Mouse (Mus musculus): ENCODE measurements around the gene Sowaha. TPM values are rescaled to one million over a fixed set of nuclear protein-coding genes. Genes with fewer than 3 reads are reported as not detected.

Gene Sowaha
- polyA plus RNA-seq (2015; fragmentation: Nextera tagmentation; extraction: Ambion mirVana) = 0.34 and 0.48 TPM in 2 replicates

GRCm38 (mm10) chr11:53479783-53480301 lies at the start of gene Sowaha, which contains the start of gene Gm9945:
Gene Sowaha (minus strand): TSS chr11:53480274.
Gene Gm9945 (plus strand): TSS chr11:53480166.
- ATAC-seq (replicated peaks; ENCODE audit: insufficient number of reproducible peaks, insufficient read depth, low FRiP score, low read depth) = no peak; the same call in 1 of the 2 replicates
- no peaks in the 10 kb centered on the region for H3K36me3 ChIP-seq
- peak within 1 kb of the TSS; percentile 39 for H3K9ac ChIP-seq
- WGBS = 4% methylated on average over 40 of the region's 40 CpGs
- peaks cover 70% of the 10 kb centered on the region for H3K27me3 ChIP-seq
- H3K9me3 ChIP-seq (replicated peaks) = no peaks in the 10 kb centered on the region
- H3K4me2 ChIP-seq = peak within 1 kb of the TSS; percentile 98
- no peak within 1 kb of the TSS for H3K27ac ChIP-seq
- H3K4me1 ChIP-seq (replicated peaks) = peaks cover 19% of the 10 kb centered on the region
- H3K4me3 ChIP-seq = peak within 1 kb of the TSS; percentile 61

GRCm38 (mm10) chr11:53529253-53529557 lies 49.1 kb upstream of the Sowaha start:
- Histone ChIP-seq H3K4me1 (replicated peaks) (peaks cover 51% of the 10 kb centered on the region), H3K4me3 (no peak overlapping the region), H3K36me3 (peaks cover 15% of the 10 kb centered on the region), H3K27ac (peak overlapping the region; percentile 47; the same call in 1 of the 2 replicates), H3K9ac (no peak overlapping the region), H3K4me2 (peak overlapping the region; percentile 39), H3K9me3 (replicated peaks) (no peaks in the 10 kb centered on the region), H3K27me3 (no peaks in the 10 kb centered on the region)
- WGBS = 32% methylated on average over 6 of the region's 6 CpGs
- 0 out of 2 replicates have a peak, but pooled peaks have one; percentile 36 for ATAC-seq (replicated peaks; ENCODE audit: insufficient number of reproducible peaks, insufficient read depth, low FRiP score, low read depth)

- no peak for ATAC-seq (replicated peaks; ENCODE audit: insufficient number of reproducible peaks, insufficient read depth, low FRiP score, low read depth)
- H3K27me3 ChIP-seq = no peaks in the 10 kb centered on the region
- no peak overlapping the region for H3K9ac ChIP-seq
- no peaks in the 10 kb centered on the region for H3K9me3 ChIP-seq (replicated peaks)
- H3K4me3 ChIP-seq = no peak overlapping the region
- H3K27ac ChIP-seq = peak overlapping the region; percentile 60
- H3K4me1 ChIP-seq (replicated peaks) = peaks cover 54% of the 10 kb centered on the region
- peaks cover 10% of the 10 kb centered on the region; the same call in 1 of the 2 replicates for H3K36me3 ChIP-seq
- WGBS = 58% methylated on average over 8 of the region's 9 CpGs
- peak overlapping the region; percentile 39; the same call in 1 of the 2 replicates for H3K4me2 ChIP-seq
Observed at GRCm38 (mm10) chr11:53528397-53529252, 48.6 kb upstream of the Sowaha start.

- peaks cover 85% of the 10 kb centered on the region for H3K4me1 ChIP-seq (replicated peaks)
- ATAC-seq (replicated peaks; ENCODE audit: insufficient number of reproducible peaks, insufficient read depth, low FRiP score, low read depth) = no peak; the same call in 1 of the 2 replicates
Observed at GRCm38 (mm10) chr11:53525461-53525860, 45.4 kb upstream of the Sowaha start.

GRCm38 (mm10) chr11:53524905-53525304 lies 44.8 kb upstream of the Sowaha start:
- Histone ChIP-seq H3K4me3 (no peak overlapping the region), H3K27ac (peak overlapping the region; percentile 74), H3K4me1 (replicated peaks) (peaks cover 86% of the 10 kb centered on the region), H3K9ac (no peak overlapping the region), H3K27me3 (no peaks in the 10 kb centered on the region), H3K4me2 (no peak overlapping the region), H3K9me3 (replicated peaks) (no peaks in the 10 kb centered on the region), H3K36me3 (no peaks in the 10 kb centered on the region)
- WGBS = 72% methylated on average over 6 of the region's 6 CpGs
- no peak for ATAC-seq (replicated peaks; ENCODE audit: insufficient number of reproducible peaks, insufficient read depth, low FRiP score, low read depth)

More at GRCm38 (mm10) chr11:53525461-53525860, 45.4 kb upstream of the Sowaha start:
- H3K4me3 ChIP-seq = no peak overlapping the region
- H3K9ac ChIP-seq = 0 out of 2 replicates have a peak overlapping the region, but pooled peaks have one; percentile 0
- 31% methylated on average over 4 of the region's 4 CpGs for whole genome bisulfite sequencing
- no peaks in the 10 kb centered on the region for H3K27me3 ChIP-seq
- no peaks in the 10 kb centered on the region for H3K9me3 ChIP-seq (replicated peaks)
- H3K36me3 ChIP-seq = no peaks in the 10 kb centered on the region
- H3K4me2 ChIP-seq = peak overlapping the region; percentile 1; the same call in 1 of the 2 replicates
- peak overlapping the region; percentile 74 for H3K27ac ChIP-seq

GRCm38 (mm10) chr11:53523545-53524405 lies 43.7 kb upstream of the Sowaha start:
- WGBS = 86% methylated on average over 14 of the region's 14 CpGs
- peaks cover 83% of the 10 kb centered on the region for H3K4me1 ChIP-seq (replicated peaks)
- no peak overlapping the region for H3K4me3 ChIP-seq
- H3K36me3 ChIP-seq = no peaks in the 10 kb centered on the region
- no peak overlapping the region for H3K9ac ChIP-seq
- no peak overlapping the region for H3K4me2 ChIP-seq
- ATAC-seq (replicated peaks; ENCODE audit: insufficient number of reproducible peaks, insufficient read depth, low FRiP score, low read depth) = no peak
- H3K27me3 ChIP-seq = no peaks in the 10 kb centered on the region
- no peak overlapping the region for H3K27ac ChIP-seq
- H3K9me3 ChIP-seq (replicated peaks) = no peaks in the 10 kb centered on the region

GRCm38 (mm10) chr11:53522930-53523329 lies 42.9 kb upstream of the Sowaha start:
- Histone ChIP-seq H3K9me3 (replicated peaks) (no peaks in the 10 kb centered on the region), H3K36me3 (no peaks in the 10 kb centered on the region), H3K27me3 (no peaks in the 10 kb centered on the region), H3K4me2 (no peak overlapping the region), H3K4me1 (replicated peaks) (peaks cover 75% of the 10 kb centered on the region), H3K27ac (no peak overlapping the region), H3K4me3 (no peak overlapping the region), H3K9ac (no peak overlapping the region)
- WGBS = 42% methylated on average over 9 of the region's 9 CpGs
- no peak for ATAC-seq (replicated peaks; ENCODE audit: insufficient number of reproducible peaks, insufficient read depth, low FRiP score, low read depth)

GRCm38 (mm10) chr11:53522362-53522761 lies 42.3 kb upstream of the Sowaha start:
- Histone ChIP-seq H3K9ac (no peak overlapping the region), H3K27me3 (no peaks in the 10 kb centered on the region), H3K27ac (no peak overlapping the region), H3K4me3 (no peak overlapping the region), H3K36me3 (no peaks in the 10 kb centered on the region), H3K4me1 (replicated peaks) (peaks cover 71% of the 10 kb centered on the region), H3K4me2 (no peak overlapping the region), H3K9me3 (replicated peaks) (no peaks in the 10 kb centered on the region)
- ATAC-seq (replicated peaks; ENCODE audit: insufficient number of reproducible peaks, insufficient read depth, low FRiP score, low read depth) = no peak
- WGBS = 93% methylated on average over 3 of the region's 3 CpGs

- Histone ChIP-seq H3K9ac (no peak overlapping the region), H3K36me3 (no peaks in the 10 kb centered on the region), H3K4me3 (peak overlapping the region; percentile 86), H3K9me3 (replicated peaks) (no peaks in the 10 kb centered on the region), H3K4me1 (replicated peaks) (peaks cover 71% of the 10 kb centered on the region), H3K27ac (peak overlapping the region; percentile 82; the same call in 1 of the 2 replicates), H3K4me2 (peak overlapping the region; percentile 74), H3K27me3 (no peaks in the 10 kb centered on the region)
- ATAC-seq (replicated peaks; ENCODE audit: insufficient number of reproducible peaks, insufficient read depth, low FRiP score, low read depth) = no peak
- WGBS = 59% methylated on average over 7 of the region's 7 CpGs
Observed at GRCm38 (mm10) chr11:53521821-53522131, 41.7 kb upstream of the Sowaha start.

GRCm38 (mm10) chr11:53521120-53521820 lies 41.2 kb upstream of the Sowaha start:
- Histone ChIP-seq H3K9ac (peak overlapping the region; percentile 26; the same call in 1 of the 2 replicates), H3K4me1 (replicated peaks) (peaks cover 67% of the 10 kb centered on the region), H3K36me3 (no peaks in the 10 kb centered on the region), H3K27ac (peak overlapping the region; percentile 82), H3K9me3 (replicated peaks) (no peaks in the 10 kb centered on the region), H3K4me2 (peak overlapping the region; percentile 74), H3K27me3 (no peaks in the 10 kb centered on the region), H3K4me3 (peak overlapping the region; percentile 86)
- WGBS = 27% methylated on average over 16 of the region's 16 CpGs
- ATAC-seq (replicated peaks; ENCODE audit: insufficient number of reproducible peaks, insufficient read depth, low FRiP score, low read depth) = no peak

Data from heart, embryonic 15.5 days (tissue).